Mouse (Mus musculus): Measurements from ENCODE around the gene H2-Aa. TPM values are rescaled to one million over a fixed set of nuclear protein-coding genes. Genes with fewer than 3 reads are reported as not detected.

The H2-Aa gene
- polyA plus RNA-seq, 1 experiment = 143 TPM

GRCm38 (mm10) chr17:34286999-34287398 lies 624 bp downstream of the H2-Aa start:
- TF ChIP-seq CTCF (IDR thresholded peaks at IDR 0.05; ENCODE audit: control insufficient read depth, insufficient read depth, low read length) (no peak), POLR2A (IDR thresholded peaks at IDR 0.05; ENCODE audit: borderline replicate concordance, control insufficient read depth, low read depth, low read length) (no peak)
- 16% methylated on average over 6 of the region's 6 CpGs for WGBS
- Histone ChIP-seq H3K4me1 (ENCODE audit: control insufficient read depth, insufficient read depth, low read length) (no peaks in the 10 kb centered on the region), H3K4me3 (replicated peaks; ENCODE audit: control insufficient read depth, low read depth, low read length) (peak overlapping the region; percentile 65), H3K27ac (ENCODE audit: control insufficient read depth, insufficient read depth, low read depth, low read length, poor library complexity) (peak overlapping the region; percentile 41; the same call in 1 of the 2 replicates)

- Histone ChIP-seq H3K4me3 (replicated peaks; ENCODE audit: control insufficient read depth, low read depth, low read length) (peak overlapping the region; percentile 67), H3K27ac (ENCODE audit: control insufficient read depth, insufficient read depth, low read depth, low read length, poor library complexity) (peak overlapping the region; percentile 61), H3K4me1 (ENCODE audit: control insufficient read depth, insufficient read depth, low read length) (no peaks in the 10 kb centered on the region)
- TF ChIP-seq CTCF (IDR thresholded peaks at IDR 0.05; ENCODE audit: control insufficient read depth, insufficient read depth, low read length) (no peak), POLR2A (IDR thresholded peaks at IDR 0.05; ENCODE audit: borderline replicate concordance, control insufficient read depth, low read depth, low read length) (no peak)
- WGBS = 42% methylated on average over 5 of the region's 5 CpGs
Observed at GRCm38 (mm10) chr17:34286501-34286900, 1.1 kb downstream of the H2-Aa start.

- Histone ChIP-seq H3K27ac (ENCODE audit: control insufficient read depth, insufficient read depth, low read depth, low read length, poor library complexity) (no peak overlapping the region), H3K4me3 (replicated peaks; ENCODE audit: control insufficient read depth, low read depth, low read length) (peak overlapping the region; percentile 14), H3K4me1 (ENCODE audit: control insufficient read depth, insufficient read depth, low read length) (no peaks in the 10 kb centered on the region; the same call in 1 of the 2 replicates)
- WGBS = 60% methylated on average over 4 of the region's 4 CpGs
- peak; percentile 78 for TF ChIP-seq CTCF (IDR thresholded peaks at IDR 0.05; ENCODE audit: control insufficient read depth, insufficient read depth, low read length)
- no peak for TF ChIP-seq POLR2A (IDR thresholded peaks at IDR 0.05; ENCODE audit: borderline replicate concordance, control insufficient read depth, low read depth, low read length)
Observed at GRCm38 (mm10) chr17:34285848-34286247, 1.8 kb downstream of the H2-Aa start.

GRCm38 (mm10) chr17:34285371-34285770 lies 2.3 kb downstream of the H2-Aa start:
- Histone ChIP-seq H3K27ac (ENCODE audit: control insufficient read depth, insufficient read depth, low read depth, low read length, poor library complexity) (no peak overlapping the region), H3K4me1 (ENCODE audit: control insufficient read depth, insufficient read depth, low read length) (no peaks in the 10 kb centered on the region; the same call in 1 of the 2 replicates), H3K4me3 (replicated peaks; ENCODE audit: control insufficient read depth, low read depth, low read length) (peak overlapping the region; percentile 39)
- TF ChIP-seq POLR2A (IDR thresholded peaks at IDR 0.05; ENCODE audit: borderline replicate concordance, control insufficient read depth, low read depth, low read length) (no peak), CTCF (IDR thresholded peaks at IDR 0.05; ENCODE audit: control insufficient read depth, insufficient read depth, low read length) (no peak)
- WGBS = 80% methylated on average over 4 of the region's 4 CpGs

GRCm38 (mm10) chr17:34281836-34282235 lies 5.8 kb downstream of the H2-Aa start:
- Histone ChIP-seq H3K4me3 (replicated peaks; ENCODE audit: control insufficient read depth, low read depth, low read length) (no peak overlapping the region), H3K27ac (ENCODE audit: control insufficient read depth, insufficient read depth, low read depth, low read length, poor library complexity) (no peak overlapping the region), H3K4me1 (ENCODE audit: control insufficient read depth, insufficient read depth, low read length) (no peaks in the 10 kb centered on the region; the same call in 1 of the 2 replicates)
- WGBS = 80% methylated on average over 1 of the region's 1 CpGs
- TF ChIP-seq POLR2A (IDR thresholded peaks at IDR 0.05; ENCODE audit: borderline replicate concordance, control insufficient read depth, low read depth, low read length) (no peak), CTCF (IDR thresholded peaks at IDR 0.05; ENCODE audit: control insufficient read depth, insufficient read depth, low read length) (no peak)

- TF ChIP-seq POLR2A (IDR thresholded peaks at IDR 0.05; ENCODE audit: borderline replicate concordance, control insufficient read depth, low read depth, low read length) (no peak), CTCF (IDR thresholded peaks at IDR 0.05; ENCODE audit: control insufficient read depth, insufficient read depth, low read length) (no peak)
- WGBS = 73% methylated on average over 1 of the region's 1 CpGs
- Histone ChIP-seq H3K4me3 (replicated peaks; ENCODE audit: control insufficient read depth, low read depth, low read length) (no peak overlapping the region), H3K4me1 (ENCODE audit: control insufficient read depth, insufficient read depth, low read length) (no peaks in the 10 kb centered on the region; the same call in 1 of the 2 replicates), H3K27ac (ENCODE audit: control insufficient read depth, insufficient read depth, low read depth, low read length, poor library complexity) (no peak overlapping the region)
Observed at GRCm38 (mm10) chr17:34280499-34281038, 7.1 kb downstream of the H2-Aa start.

GRCm38 (mm10) chr17:34272102-34272501 lies 15.5 kb downstream of the H2-Aa start:
- no peaks in the 10 kb centered on the region for H3K4me1 ChIP-seq (ENCODE audit: control insufficient read depth, insufficient read depth, low read length)
- WGBS = 93% methylated on average over 1 of the region's 1 CpGs
- no peak overlapping the region for H3K27ac ChIP-seq (ENCODE audit: control insufficient read depth, insufficient read depth, low read depth, low read length, poor library complexity)
- no peak overlapping the region for H3K4me3 ChIP-seq (replicated peaks; ENCODE audit: control insufficient read depth, low read depth, low read length)
- TF ChIP-seq CTCF (IDR thresholded peaks at IDR 0.05; ENCODE audit: control insufficient read depth, insufficient read depth, low read length) (no peak), POLR2A (IDR thresholded peaks at IDR 0.05; ENCODE audit: borderline replicate concordance, control insufficient read depth, low read depth, low read length) (no peak)

GRCm38 (mm10) chr17:34270940-34271339 lies 16.7 kb downstream of the H2-Aa start:
- Histone ChIP-seq H3K4me1 (ENCODE audit: control insufficient read depth, insufficient read depth, low read length) (no peaks in the 10 kb centered on the region), H3K27ac (ENCODE audit: control insufficient read depth, insufficient read depth, low read depth, low read length, poor library complexity) (no peak overlapping the region), H3K4me3 (replicated peaks; ENCODE audit: control insufficient read depth, low read depth, low read length) (no peak overlapping the region)
- TF ChIP-seq CTCF (IDR thresholded peaks at IDR 0.05; ENCODE audit: control insufficient read depth, insufficient read depth, low read length) (no peak), POLR2A (IDR thresholded peaks at IDR 0.05; ENCODE audit: borderline replicate concordance, control insufficient read depth, low read depth, low read length) (no peak)
- WGBS = 74% methylated on average over 2 of the region's 2 CpGs

GRCm38 (mm10) chr17:34270230-34270629 lies 17.4 kb downstream of the H2-Aa start:
- H3K27ac ChIP-seq (ENCODE audit: control insufficient read depth, insufficient read depth, low read depth, low read length, poor library complexity) = no peak overlapping the region
- no peak overlapping the region for H3K4me3 ChIP-seq (replicated peaks; ENCODE audit: control insufficient read depth, low read depth, low read length)
- no peaks in the 10 kb centered on the region for H3K4me1 ChIP-seq (ENCODE audit: control insufficient read depth, insufficient read depth, low read length)
- TF ChIP-seq CTCF (IDR thresholded peaks at IDR 0.05; ENCODE audit: control insufficient read depth, insufficient read depth, low read length) (no peak), POLR2A (IDR thresholded peaks at IDR 0.05; ENCODE audit: borderline replicate concordance, control insufficient read depth, low read depth, low read length) (no peak)
- 89% methylated on average over 2 of the region's 2 CpGs for WGBS
